Mouse (Mus musculus): ENCODE results near the gene Hebp2. TPM values are rescaled to one million over a fixed set of nuclear protein-coding genes. Genes with fewer than 3 reads are reported as not detected.

Hebp2 gene
- polyA plus RNA-seq (2017; shearing (Covaris generic)), result not detected

GRCm38 (mm10) chr10:18545813-18546235 lies at the start of gene Hebp2:
Gene Hebp2, minus strand, starts transcription at chr10:18546076.

Other genes with a start within 250 kb of the Hebp2 start
- gene Nhsl1, start 227.1 kb downstream of the Hebp2 start, polyA plus RNA-seq (2017; shearing (Covaris generic)), result 1.5 TPM
- not detected for gene Arfgef3, start 197.9 kb upstream of the Hebp2 start, polyA plus RNA-seq (2017; shearing (Covaris generic))
- not detected for gene Gm4922, start 240.7 kb upstream of the Hebp2 start, polyA plus RNA-seq (2017; shearing (Covaris generic))